Mouse (Mus musculus) inflammation-experienced regulatory T-cells (primary cell): ENCODE measurements around the gene Doc2a. TPM values are rescaled to one million over a fixed set of nuclear protein-coding genes. Genes with fewer than 3 reads are reported as not detected.

Experiments used
- polyA plus RNA-seq, 2 experiments: library from polyadenylated mRNA; unstranded; fragments of 100-300 nt; shearing (Covaris generic); gene quantifications; one replicate each; pipeline ENCODE4 v1.2.1; 2017

Doc2a gene
- not detected for polyA plus RNA-seq

GRCm38 (mm10) chr7:126847116-126847420 is at the start of gene Doc2a:
Gene Doc2a, plus strand, starts transcription at chr7:126847416.

GRCm38 (mm10) chr7:126831539-126831938 is 15.7 kb upstream of the Doc2a start, which contains the start of gene 4930451I11Rik:
Gene 4930451I11Rik, minus strand, starts transcription at chr7:126831639.

GRCm38 (mm10) chr7:126861429-126862130 is 14.4 kb downstream of the Doc2a start, which contains the start of gene Hirip3:
Gene Hirip3, plus strand, starts transcription at chr7:126861972.

GRCm38 (mm10) chr7:126862147-126862784 is 15.1 kb downstream of the Doc2a start, which contains the start of gene Ino80e:
Gene Ino80e, minus strand, starts transcription at chr7:126862377.

GRCm38 (mm10) chr7:126884286-126885164 is 37.3 kb downstream of the Doc2a start, which contains the start of gene Taok2:
Gene Taok2, minus strand, starts transcription at chr7:126884703.

Other genes with a start within 250 kb of the Doc2a start
- 10 to 100 TPM in 1 of 2 experiments, 1 to 10 TPM in 1; 6.0 to 12.8 TPM for gene Nupr1, start 216.6 kb upstream of the Doc2a start, polyA plus RNA-seq
- gene Sgf29, start 198.1 kb upstream of the Doc2a start, polyA plus RNA-seq: 100 to 1,000 TPM; 114 to 118 TPM
- gene Sult1a1, start 171.0 kb upstream of the Doc2a start, polyA plus RNA-seq: under 1 TPM; 0.20 to 0.48 TPM
- gene Bola2, start 152.0 kb upstream of the Doc2a start, polyA plus RNA-seq: 100 to 1,000 TPM; 104 to 113 TPM
- 10 to 100 TPM in 1 of 2 experiments, 1 to 10 TPM in 1; 8.3 to 10.8 TPM for gene Slx1b, start 151.6 kb upstream of the Doc2a start, polyA plus RNA-seq
- 1,000 to 10,000 TPM; 2,830 to 3,089 TPM for gene Coro1a, start 139.6 kb upstream of the Doc2a start, polyA plus RNA-seq
- 10 to 100 TPM; 32.8 to 38.7 TPM for gene Mapk3, start 87.8 kb upstream of the Doc2a start, polyA plus RNA-seq
- gene Gdpd3, start 81.1 kb upstream of the Doc2a start, polyA plus RNA-seq: 1 to 10 TPM in 1 of 2 experiments, under 1 TPM in 1; 0.89 to 1.3 TPM
- gene Ypel3, start 70.5 kb upstream of the Doc2a start, polyA plus RNA-seq: 100 to 1,000 TPM; 490 to 573 TPM
- gene Tbx6, start 65.9 kb upstream of the Doc2a start, polyA plus RNA-seq: 1 to 10 TPM; 4.3 to 6.4 TPM
- gene Ppp4c, start 54.9 kb upstream of the Doc2a start, polyA plus RNA-seq: 100 to 1,000 TPM; 363 to 467 TPM
- under 1 TPM; 0.16 to 0.97 TPM for gene Fam57b, start 49.7 kb upstream of the Doc2a start, polyA plus RNA-seq
- not detected for gene 4930451I11Rik, start 15.8 kb upstream of the Doc2a start, polyA plus RNA-seq
- gene Hirip3, start 14.6 kb downstream of the Doc2a start, polyA plus RNA-seq: 1 to 10 TPM; 7.9 to 8.7 TPM
- gene Ino80e, start 15.0 kb downstream of the Doc2a start, polyA plus RNA-seq: 10 to 100 TPM; 75.8 to 78.6 TPM
- gene Taok2, start 37.3 kb downstream of the Doc2a start, polyA plus RNA-seq: 10 to 100 TPM; 44.6 to 51.3 TPM
- 10 to 100 TPM; 39.4 to 53.1 TPM for gene Tmem219, start 75.5 kb downstream of the Doc2a start, polyA plus RNA-seq
- gene Kctd13, start 81.5 kb downstream of the Doc2a start, polyA plus RNA-seq: 10 to 100 TPM; 31.6 to 38.0 TPM
- gene Asphd1, start 102.2 kb downstream of the Doc2a start, polyA plus RNA-seq: under 1 TPM; 0.19 to 0.69 TPM
- 1 to 10 TPM in 1 of 2 experiments, under 1 TPM in 1; 0.74 to 1.0 TPM for gene Sez6l2, start 103.1 kb downstream of the Doc2a start, polyA plus RNA-seq
- 100 to 1,000 TPM; 248 to 261 TPM for gene Cdipt, start 128.5 kb downstream of the Doc2a start, polyA plus RNA-seq
- 1 to 10 TPM in 1 of 2 experiments, under 1 TPM in 1; 0.94 to 3.5 TPM for gene Cdiptos, start 128.7 kb downstream of the Doc2a start, polyA plus RNA-seq
- gene Mvp, start 167.2 kb downstream of the Doc2a start, polyA plus RNA-seq: 10 to 100 TPM; 49.5 to 51.3 TPM
- 1 to 10 TPM in 1 of 2 experiments, under 1 TPM in 1; 0.71 to 3.4 TPM for gene Pagr1b, start 169.1 kb downstream of the Doc2a start, polyA plus RNA-seq
- gene Pagr1a, start 169.9 kb downstream of the Doc2a start, polyA plus RNA-seq: 100 to 1,000 TPM; 140 to 147 TPM
- 10 to 100 TPM; 35.6 to 68.8 TPM for gene Gm42742, start 173.7 kb downstream of the Doc2a start, polyA plus RNA-seq
- gene Prrt2, start 173.8 kb downstream of the Doc2a start, polyA plus RNA-seq: 10 to 100 TPM in 1 of 2 experiments, 1 to 10 TPM in 1; 9.5 to 16.8 TPM
- gene Maz, start 179.6 kb downstream of the Doc2a start, polyA plus RNA-seq: 100 to 1,000 TPM; 152 to 157 TPM
- 10 to 100 TPM; 10.1 to 11.0 TPM for gene Kif22, start 195.1 kb downstream of the Doc2a start, polyA plus RNA-seq
- 1 to 10 TPM in 1 of 2 experiments, not detected in 1; 1.0 TPM for gene Zg16, start 239.9 kb downstream of the Doc2a start, polyA plus RNA-seq
- gene AI467606, start 243.9 kb downstream of the Doc2a start, polyA plus RNA-seq: 100 to 1,000 TPM; 320 to 356 TPM